Mouse (Mus musculus): Measurements from ENCODE around the gene Kif21a.

Gene Kif21a

DNA sequence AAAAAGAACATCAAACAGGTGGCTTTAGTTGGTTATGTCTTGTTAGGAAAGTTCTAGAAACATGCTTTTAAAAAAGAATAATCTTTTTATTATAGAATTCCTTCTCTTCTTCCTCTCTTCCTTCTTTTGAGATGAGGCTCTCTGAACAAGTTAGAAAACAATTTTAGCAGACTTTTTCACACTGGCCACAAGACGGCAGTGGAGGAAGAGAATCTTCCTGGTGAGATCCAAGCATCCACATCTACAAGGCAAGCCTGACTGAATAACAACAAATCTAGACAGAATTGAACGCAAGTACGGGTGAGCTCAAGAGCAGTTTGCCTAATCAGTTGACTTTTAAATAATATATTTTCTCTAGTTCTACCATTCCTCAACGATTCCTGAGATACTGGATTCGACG lies 98.4 kb downstream of the Kif21a start:
- in situ Hi-C loops (cut with MboI, MseI), result no loop called here

DNA sequence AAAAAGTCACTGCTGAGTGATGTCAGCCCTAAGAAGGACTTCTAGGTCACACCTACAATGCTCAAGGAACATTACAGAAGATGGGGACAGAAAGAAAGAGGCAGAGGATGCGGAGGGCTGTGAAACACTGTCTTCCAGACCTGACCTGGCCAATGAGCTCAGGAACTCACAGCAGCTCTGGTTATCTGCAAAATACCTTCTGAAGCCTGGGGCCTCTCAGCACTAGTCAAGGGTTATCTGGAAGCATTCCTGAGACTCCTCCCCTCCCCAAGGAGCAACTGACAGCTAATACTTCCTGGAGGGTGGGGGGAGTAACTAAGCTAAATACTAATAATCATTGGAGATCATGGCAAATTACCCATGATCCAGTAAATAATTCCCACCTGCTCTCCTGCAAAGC lies 111.3 kb downstream of the Kif21a start:
- in situ Hi-C loops (cut with MboI, MseI), result no loop called here

DNA sequence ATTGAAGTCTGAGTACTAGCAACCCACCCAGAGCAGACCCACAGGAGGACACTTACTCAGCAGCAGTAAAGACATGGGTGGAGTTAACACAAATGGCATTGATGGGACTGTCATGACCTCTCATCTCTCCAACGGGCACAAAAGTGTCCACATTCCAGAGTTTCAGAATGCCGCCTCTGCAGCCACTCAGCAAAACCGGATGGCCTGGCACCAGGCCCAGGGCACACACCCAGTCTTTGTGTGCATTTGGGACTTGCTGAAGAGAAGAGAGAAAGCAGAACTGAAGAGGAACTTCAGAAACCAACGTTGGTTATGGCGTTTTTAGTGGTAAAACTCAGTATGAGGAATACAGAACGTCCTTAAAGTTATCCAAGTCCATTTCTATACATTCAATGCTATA lies 114.2 kb downstream of the Kif21a start:
- in situ Hi-C loops (cut with MboI, MseI), result no loop called here

DNA sequence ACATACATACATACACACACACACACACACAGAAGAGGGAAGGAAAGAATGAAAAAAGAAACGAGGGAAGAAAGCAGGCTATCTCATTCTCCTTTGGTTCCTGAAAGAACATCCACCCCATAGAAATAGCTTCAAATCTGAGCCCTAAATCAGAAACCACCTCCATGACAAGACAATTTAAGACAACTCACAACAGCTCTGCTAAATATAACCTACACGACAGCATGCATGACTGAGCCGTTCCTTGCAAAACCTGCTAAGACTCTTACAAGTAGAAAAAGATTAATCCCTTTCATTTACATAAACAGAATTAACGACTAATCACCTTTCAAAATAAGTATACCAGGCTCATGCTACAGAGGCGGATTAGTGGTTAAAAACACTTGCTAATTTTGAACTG lies 118.3 kb downstream of the Kif21a start:
- in situ Hi-C loops (cut with MboI, MseI), result no loop called here

DNA sequence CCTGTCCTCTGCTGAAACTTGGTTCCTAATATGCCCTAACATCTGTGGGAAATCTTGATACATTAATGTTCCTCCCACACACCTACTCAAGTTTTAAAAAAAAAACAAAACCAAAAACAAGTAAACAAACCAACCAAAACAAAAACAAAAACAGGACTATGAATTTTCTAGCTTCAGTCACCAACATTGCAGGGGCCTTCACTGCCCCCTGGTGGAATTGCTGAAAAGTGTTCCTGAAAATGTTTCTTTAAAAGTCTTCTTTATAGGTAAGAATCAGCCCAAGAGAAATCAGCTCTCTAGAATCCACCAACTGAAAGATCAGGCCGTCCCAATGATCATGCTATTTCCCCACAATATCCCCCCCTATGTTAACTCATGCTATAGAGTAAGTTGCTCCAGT lies 120.7 kb downstream of the Kif21a start:
- in situ Hi-C loops (cut with MboI, MseI), result no loop called here

DNA sequence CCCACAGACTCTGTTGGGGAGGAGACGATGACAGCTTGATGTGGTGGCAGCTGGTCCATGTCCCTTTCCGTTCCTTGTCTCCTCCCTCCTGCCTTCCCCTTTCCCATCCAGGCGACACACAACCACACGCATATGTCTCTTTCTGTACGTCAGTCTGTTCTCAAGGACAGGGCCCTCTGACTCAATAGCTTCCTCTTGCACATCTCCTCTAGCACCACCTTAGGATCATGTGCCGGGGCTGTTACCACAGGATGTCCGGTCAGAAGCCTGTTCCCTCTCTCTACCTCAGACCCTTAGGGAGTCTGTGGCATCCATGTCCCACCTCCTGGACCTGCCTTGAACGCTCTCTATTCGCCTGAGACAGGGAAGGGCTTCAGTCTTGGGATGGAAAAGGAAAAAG lies 153.3 kb downstream of the Kif21a start:
- in situ Hi-C loops (cut with MboI, MseI), result loop anchor here (10.0 kb wide), 1 partner anchor 328 kb away; no protein-coding TSS in a partner anchor

DNA sequence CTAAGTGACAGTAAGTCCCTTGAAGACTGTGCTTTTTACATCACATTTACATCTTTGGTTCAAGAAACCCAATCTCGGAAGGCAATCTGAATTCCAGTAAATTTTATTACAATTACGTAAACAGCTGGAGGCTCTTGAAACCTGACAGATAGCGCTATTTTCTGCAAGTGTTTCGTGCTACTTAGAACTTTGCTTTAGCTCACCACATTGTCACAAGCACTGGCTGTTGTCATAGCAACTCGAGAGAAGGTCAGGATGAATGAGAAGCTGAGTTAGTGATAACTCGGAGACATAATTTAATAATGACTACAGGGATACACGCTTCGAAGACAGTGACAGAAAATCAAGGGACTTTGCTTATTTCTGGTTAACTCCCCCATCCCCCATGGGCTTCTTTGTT lies 162.3 kb downstream of the Kif21a start:
- in situ Hi-C loops (cut with MboI, MseI), result no loop called here
